In genomic region chr11:26386678-26387077, GRCm38 (mm10) we compare ENCODE assay signal across 8 mouse cellular contexts. TPM values are rescaled to one million over a fixed set of nuclear protein-coding genes. Genes with fewer than 3 reads are reported as not detected.
A peak's percentile ranks its signal among the peaks of the same experiment; 100 is the strongest.
DNase-seq lines count a peak whose midpoint lies in the region; ATAC-seq lines count a peak whose summit lies in the region.

No protein-coding gene starts in this region.

- WGBS in lung, embryonic 16.5 days, result 56% methylated on average over 2 of the region's 2 CpGs
- 73% methylated on average over 2 of the region's 2 CpGs for WGBS in forebrain, embryonic 10.5 days
- 63% methylated on average over 2 of the region's 2 CpGs for WGBS in liver, embryonic 11.5 days
- 65% methylated on average over 2 of the region's 2 CpGs for WGBS in stomach, embryonic 14.5 days

- peak overlapping the region; percentile 61 for H3K27ac ChIP-seq in lung, embryonic 16.5 days (ENCODE audit: low read length)
- H3K27ac ChIP-seq in forebrain, embryonic 10.5 days, result peak overlapping the region; percentile 95
- peak overlapping the region; percentile 74; the same call in 1 of the 2 replicates for H3K27ac ChIP-seq in liver, embryonic 11.5 days (ENCODE audit: low read depth, low read length)
- peak overlapping the region; percentile 79 for H3K27ac ChIP-seq in stomach, embryonic 14.5 days (ENCODE audit: low read length)

- H3K27me3 ChIP-seq in lung, embryonic 16.5 days (ENCODE audit: control insufficient read depth, insufficient read depth, low read depth, low read length), result no peaks in the 10 kb centered on the region
- H3K27me3 ChIP-seq in forebrain, embryonic 10.5 days (ENCODE audit: poor library complexity, severe bottlenecking), result no peaks in the 10 kb centered on the region
- no peaks in the 10 kb centered on the region for H3K27me3 ChIP-seq in liver, embryonic 11.5 days (replicated peaks; ENCODE audit: control insufficient read depth, insufficient read depth, low read length)
- H3K27me3 ChIP-seq in stomach, embryonic 14.5 days (ENCODE audit: control insufficient read depth, insufficient read depth, low read length), result no peaks in the 10 kb centered on the region

- no peak for DNase-seq in lung, postnatal 14 days
- no peak for DNase-seq in forebrain, embryonic 10.5 days (ENCODE audit: extremely low spot score, low spot score)
- DNase-seq in liver, embryonic 11.5 days (ENCODE audit: low spot score), result no peak
- DNase-seq in urinary bladder, postnatal 36 days (ENCODE audit: low spot score in 2 of 2), result no peak
- DNase-seq in right cerebral cortex, adult 2 months (ENCODE audit: low spot score in 2 of 2), result no peak

- peak; percentile 15; the same call in 1 of the 2 replicates for ATAC-seq in lung, embryonic 16.5 days (ENCODE audit: low read depth)
- peak; percentile 10; the same call in 1 of the 2 replicates for ATAC-seq in liver, embryonic 11.5 days (replicated peaks; ENCODE audit: low FRiP score)
- ATAC-seq in stomach, embryonic 14.5 days (ENCODE audit: insufficient number of reproducible peaks, insufficient read depth, low FRiP score, low read depth), result 0 out of 2 replicates have a peak, but pooled peaks have one; percentile 2
- no peak for ATAC-seq in activated CD4-positive, CD25-positive, alpha-beta regulatory T cell, adult 4 months

- peak overlapping the region; percentile 67 for H3K4me2 ChIP-seq in lung, embryonic 16.5 days (ENCODE audit: low read depth, low read length)
- H3K4me2 ChIP-seq in liver, embryonic 11.5 days, result peak overlapping the region; percentile 69
- H3K4me2 ChIP-seq in stomach, embryonic 14.5 days (replicated peaks; ENCODE audit: low read depth, low read length), result peak overlapping the region; percentile 55

- no peaks in the 10 kb centered on the region for H3K4me1 ChIP-seq in lung, embryonic 16.5 days (replicated peaks; ENCODE audit: control insufficient read depth, insufficient read depth, low read length)
- peaks cover 12% of the 10 kb centered on the region for H3K4me1 ChIP-seq in forebrain, embryonic 10.5 days
- 0 out of 2 replicates have a peak, but pooled peaks cover 3% of the 10 kb centered on the region for H3K4me1 ChIP-seq in liver, embryonic 11.5 days (replicated peaks; ENCODE audit: control insufficient read depth, insufficient read depth, low read length)
- H3K4me1 ChIP-seq in stomach, embryonic 14.5 days (ENCODE audit: control insufficient read depth, insufficient read depth, low read length), result peaks cover 6% of the 10 kb centered on the region; the same call in 1 of the 2 replicates

- H3K36me3 ChIP-seq in lung, embryonic 16.5 days (ENCODE audit: control insufficient read depth, insufficient read depth, low read length), result no peaks in the 10 kb centered on the region
- peaks cover 5% of the 10 kb centered on the region; the same call in 1 of the 2 replicates for H3K36me3 ChIP-seq in forebrain, embryonic 10.5 days (replicated peaks)
- no peaks in the 10 kb centered on the region for H3K36me3 ChIP-seq in liver, embryonic 11.5 days (ENCODE audit: control insufficient read depth, insufficient read depth, low read length)
- H3K36me3 ChIP-seq in stomach, embryonic 14.5 days (ENCODE audit: control insufficient read depth, insufficient read depth, low read length), result no peaks in the 10 kb centered on the region

- H3K9ac ChIP-seq in lung, embryonic 16.5 days (ENCODE audit: low read length), result peak overlapping the region; percentile 79
- H3K9ac ChIP-seq in liver, embryonic 11.5 days (ENCODE audit: low read depth, low read length), result peak overlapping the region; percentile 89
- peak overlapping the region; percentile 69; the same call in 1 of the 2 replicates for H3K9ac ChIP-seq in stomach, embryonic 14.5 days (replicated peaks; ENCODE audit: low read depth, low read length)

- H3K9me3 ChIP-seq in lung, embryonic 16.5 days (ENCODE audit: control insufficient read depth, low read length), result no peaks in the 10 kb centered on the region
- H3K9me3 ChIP-seq in forebrain, embryonic 10.5 days, result no peaks in the 10 kb centered on the region; the same call in 1 of the 2 replicates
- H3K9me3 ChIP-seq in liver, embryonic 11.5 days (ENCODE audit: control insufficient read depth, low read length), result no peaks in the 10 kb centered on the region
- no peaks in the 10 kb centered on the region for H3K9me3 ChIP-seq in stomach, embryonic 14.5 days (ENCODE audit: control insufficient read depth, low read depth, low read length)

- peak overlapping the region; percentile 61 for H3K4me3 ChIP-seq in lung, embryonic 16.5 days (ENCODE audit: low read length)
- H3K4me3 ChIP-seq in forebrain, embryonic 10.5 days, result peak overlapping the region; percentile 64
- peak overlapping the region; percentile 61 for H3K4me3 ChIP-seq in liver, embryonic 11.5 days (ENCODE audit: low read depth, low read length)
- peak overlapping the region; percentile 78 for H3K4me3 ChIP-seq in stomach, embryonic 14.5 days (ENCODE audit: low read depth, low read length)

RNA-seq across cellular contexts. Expression of gene Fancl, which starts 0.7 kb away (rescaled TPM):
- polyA plus RNA-seq in lung, embryonic 16.5 days (2015; fragmentation: Nextera tagmentation; extraction: Ambion mirVana), result 29.7 and 31.5 TPM in 2 replicates
- polyA plus RNA-seq in forebrain, embryonic 10.5 days (2016; fragmentation: Nextera tagmentation; extraction: Ambion mirVana), result 33.5 and 38.5 TPM in 2 replicates
- polyA plus RNA-seq in liver, embryonic 11.5 days (2014; fragmentation: Nextera tagmentation; extraction: Ambion mirVana), result 28.8 and 32.8 TPM in 2 replicates
- polyA plus RNA-seq in stomach, embryonic 14.5 days (2014; fragmentation: Nextera tagmentation; extraction: Ambion mirVana), result 30.9 and 34.8 TPM in 2 replicates
- 10 to 100 TPM; 21.6 to 29.1 TPM for polyA plus RNA-seq in activated CD4-positive, CD25-positive, alpha-beta regulatory T cell, adult 4 months (2017; shearing (Covaris generic))
